Mouse (Mus musculus): ENCODE data around the gene Gtf2f1. TPM values are rescaled to one million over a fixed set of nuclear protein-coding genes. Genes with fewer than 3 reads are reported as not detected.
"Not testable (repeated sequence)": the region's sequence is repeated elsewhere in the genome, so short reads cannot be mapped to it uniquely, and the experiment has no call there.

Gene Gtf2f1
- polyA plus RNA-seq (2015; fragmentation: Nextera tagmentation; extraction: Ambion mirVana) = 76.8 TPM in 2 replicates

DNA sequence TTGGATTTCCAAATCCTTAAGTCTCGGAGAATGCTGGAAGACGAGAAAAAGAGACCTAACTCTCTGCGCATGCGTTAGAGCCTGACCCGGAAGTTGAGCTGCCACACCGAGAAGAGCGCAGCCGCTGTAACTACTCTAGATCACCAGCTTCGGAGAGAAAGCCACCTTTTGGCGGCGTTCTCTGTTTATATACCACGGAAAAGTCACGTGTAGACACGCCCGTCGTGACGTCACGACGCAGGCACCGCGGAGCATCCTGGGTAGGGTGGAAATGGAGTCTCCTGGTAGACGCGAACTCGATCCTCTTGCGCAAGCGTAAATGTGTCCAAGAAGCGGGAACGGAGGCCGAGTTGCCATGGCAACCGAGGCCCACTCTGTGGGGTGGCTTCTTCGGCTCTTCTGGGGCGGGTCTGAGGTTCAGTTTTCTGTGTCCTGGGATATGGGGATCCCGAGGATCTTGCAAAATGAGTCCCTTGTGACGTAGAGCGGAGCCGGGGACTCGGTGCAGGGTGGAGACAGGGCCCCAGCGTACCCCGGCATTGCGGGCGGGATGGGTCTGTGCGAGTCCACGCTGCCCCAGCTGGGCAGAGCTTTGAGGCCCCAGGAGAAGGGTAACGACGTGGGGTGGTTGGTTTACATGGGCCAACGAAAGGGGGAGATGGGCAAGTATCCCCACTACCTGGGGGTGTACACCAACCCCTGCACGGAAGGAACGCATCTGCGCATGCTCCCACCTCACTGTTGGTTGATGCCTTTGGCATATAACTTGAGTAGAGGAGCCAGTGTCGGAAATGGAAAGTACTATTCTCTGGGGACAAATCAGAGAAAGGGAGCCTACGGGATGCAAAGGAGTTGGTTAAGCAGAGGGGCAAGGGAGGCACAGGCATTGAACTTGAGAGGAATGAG, at the start of gene Gtf2f1, which contains the start of gene Gm17949:
TSS of gene Gtf2f1 (minus strand) at position 53 of the 906 bp plus-strand sequence.
TSS of gene Gm17949 (plus strand) at position 234 of the 906 bp plus-strand sequence.
- Histone ChIP-seq H3K9ac (peak within 1 kb of the TSS; percentile 69), H3K36me3 (replicated peaks) (peaks cover 16% of the 10 kb centered on the region), H3K9me3 (no peaks in the 10 kb centered on the region), H3K4me3 (peak within 1 kb of the TSS; percentile 59), H3K4me1 (peaks cover 23% of the 10 kb centered on the region), H3K27me3 (replicated peaks) (no peaks in the 10 kb centered on the region), H3K4me2 (peak within 1 kb of the TSS; percentile 92), H3K27ac (peak within 1 kb of the TSS; percentile 92)
- WGBS = under 1% methylated on average over 51 of the region's 51 CpGs
- peak; percentile 93 for ATAC-seq (replicated peaks)

DNA sequence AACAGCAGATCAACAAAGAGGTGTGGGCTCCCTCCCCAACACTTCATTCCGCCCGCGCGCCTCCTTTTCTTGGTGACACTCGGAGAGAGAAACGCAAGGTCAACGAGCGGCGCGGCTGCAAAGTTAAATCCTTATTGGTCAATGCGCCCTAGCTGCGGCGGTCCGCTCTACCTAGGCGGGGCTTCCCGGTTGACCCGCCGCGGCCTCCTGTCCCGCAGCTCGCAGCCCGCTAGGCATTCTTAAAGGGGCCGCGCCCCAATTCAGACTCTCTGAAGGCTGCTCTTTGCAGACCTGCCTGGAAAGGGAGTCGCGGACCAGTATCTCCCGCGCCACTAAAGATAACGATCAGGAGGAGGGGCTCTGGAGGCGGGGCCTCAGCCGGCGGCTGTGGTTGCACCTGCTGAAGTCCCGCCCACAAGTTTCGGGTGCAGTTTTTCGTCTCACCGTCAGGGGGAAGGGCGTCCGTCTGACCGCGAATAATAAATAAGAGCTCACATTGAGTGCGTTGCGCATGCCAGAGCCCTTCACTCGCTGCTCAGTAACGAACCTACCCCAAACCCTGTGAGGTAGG, 49.2 kb upstream of the Gtf2f1 start:
- H3K36me3 ChIP-seq (replicated peaks) = 0 out of 2 replicates have a peak, but pooled peaks cover 3% of the 10 kb centered on the region
- WGBS = under 1% methylated on average over 44 of the region's 44 CpGs
- ATAC-seq (replicated peaks) = peak; percentile 92
- H3K4me2 ChIP-seq = peak overlapping the region; percentile 57
- peak overlapping the region; percentile 87 for H3K4me3 ChIP-seq
- peak overlapping the region; percentile 95 for H3K27ac ChIP-seq
- H3K9me3 ChIP-seq = no peaks in the 10 kb centered on the region
- H3K27me3 ChIP-seq (replicated peaks) = peaks cover 39% of the 10 kb centered on the region
- peak overlapping the region; percentile 74 for H3K9ac ChIP-seq
- H3K4me1 ChIP-seq = peaks cover 32% of the 10 kb centered on the region

DNA sequence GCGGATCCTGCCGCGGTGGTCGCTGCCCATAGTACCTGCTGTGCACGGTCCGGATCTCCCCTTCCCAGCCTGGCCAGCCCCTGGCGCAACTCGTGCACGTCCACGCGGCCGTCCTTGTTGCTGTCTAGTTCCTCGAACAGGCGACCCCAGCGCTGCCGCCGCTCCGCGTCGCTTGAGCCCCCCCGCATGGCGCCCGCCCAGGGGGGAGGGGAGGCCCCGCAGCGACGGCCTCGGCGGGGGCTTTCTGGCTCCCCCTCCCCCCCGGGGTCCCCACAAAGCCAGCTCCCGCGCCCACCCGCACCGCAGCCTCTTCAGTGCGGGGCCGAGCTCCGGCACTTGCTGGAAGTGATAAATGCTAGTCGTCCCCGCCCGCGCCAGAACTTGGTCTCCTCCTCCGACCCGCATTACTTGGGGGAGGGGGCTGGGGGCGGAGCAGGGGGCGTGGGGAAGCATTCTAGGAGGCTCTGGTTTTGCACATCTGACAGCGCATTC, 48.4 kb upstream of the Gtf2f1 start, which contains the start of gene Slc25a23:
TSS of gene Slc25a23 (minus strand) at position 378 of the 492 bp plus-strand sequence.
- WGBS = 0% methylated on average over 38 of the region's 45 CpGs
- peaks cover 33% of the 10 kb centered on the region for H3K27me3 ChIP-seq (replicated peaks)
- peak within 1 kb of the TSS; percentile 95 for H3K27ac ChIP-seq
- peak; percentile 85 for ATAC-seq (replicated peaks)
- peak within 1 kb of the TSS; percentile 57 for H3K4me2 ChIP-seq
- H3K4me1 ChIP-seq = peaks cover 32% of the 10 kb centered on the region
- no peaks in the 10 kb centered on the region for H3K9me3 ChIP-seq
- H3K4me3 ChIP-seq = peak within 1 kb of the TSS; percentile 87
- H3K9ac ChIP-seq = peak within 1 kb of the TSS; percentile 74
- peaks cover 3% of the 10 kb centered on the region; the same call in 1 of the 2 replicates for H3K36me3 ChIP-seq (replicated peaks)

DNA sequence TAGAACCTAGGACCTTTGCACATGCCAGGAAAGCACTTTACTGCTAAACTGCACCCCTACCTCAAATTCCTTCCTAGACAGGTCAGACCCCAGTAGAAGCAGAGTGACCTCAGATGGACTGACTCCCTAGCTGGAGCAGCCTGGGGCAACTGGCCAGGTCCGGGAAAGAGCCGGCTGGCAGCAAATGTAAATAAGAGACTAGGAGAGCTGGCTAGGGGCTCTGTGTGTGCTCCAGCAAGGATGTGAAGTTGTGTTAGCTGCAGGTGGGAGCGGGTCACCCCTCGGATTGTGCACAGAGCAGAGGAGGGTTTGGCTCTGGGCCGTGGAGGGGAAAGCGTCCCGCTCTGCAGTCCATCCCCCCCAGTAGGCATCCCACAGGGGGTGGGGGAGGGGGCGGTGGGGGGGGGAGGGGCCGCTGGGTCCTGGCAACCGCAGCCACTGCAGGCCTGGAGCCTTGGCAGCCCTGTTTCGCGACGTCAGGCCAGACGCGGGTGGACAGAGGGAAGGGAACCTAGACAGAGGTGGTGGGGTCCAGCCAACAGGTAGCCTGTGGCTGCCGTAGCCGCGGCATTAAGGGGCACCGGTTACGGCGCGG, 47.9 kb upstream of the Gtf2f1 start, which contains the start of gene Crb3:
TSS of gene Crb3 (plus strand) at position 215 of the 595 bp plus-strand sequence.
- H3K27ac ChIP-seq = peak within 1 kb of the TSS; percentile 95
- peaks cover 28% of the 10 kb centered on the region for H3K27me3 ChIP-seq (replicated peaks)
- H3K9ac ChIP-seq = peak within 1 kb of the TSS; percentile 74
- H3K4me1 ChIP-seq = peaks cover 32% of the 10 kb centered on the region
- peaks cover 3% of the 10 kb centered on the region; the same call in 1 of the 2 replicates for H3K36me3 ChIP-seq (replicated peaks)
- H3K4me2 ChIP-seq = peak within 1 kb of the TSS; percentile 57
- no peaks in the 10 kb centered on the region for H3K9me3 ChIP-seq
- H3K4me3 ChIP-seq = peak within 1 kb of the TSS; percentile 87
- under 1% methylated on average over 7 of the region's 22 CpGs for WGBS
- peak; percentile 13 for ATAC-seq (replicated peaks)

DNA sequence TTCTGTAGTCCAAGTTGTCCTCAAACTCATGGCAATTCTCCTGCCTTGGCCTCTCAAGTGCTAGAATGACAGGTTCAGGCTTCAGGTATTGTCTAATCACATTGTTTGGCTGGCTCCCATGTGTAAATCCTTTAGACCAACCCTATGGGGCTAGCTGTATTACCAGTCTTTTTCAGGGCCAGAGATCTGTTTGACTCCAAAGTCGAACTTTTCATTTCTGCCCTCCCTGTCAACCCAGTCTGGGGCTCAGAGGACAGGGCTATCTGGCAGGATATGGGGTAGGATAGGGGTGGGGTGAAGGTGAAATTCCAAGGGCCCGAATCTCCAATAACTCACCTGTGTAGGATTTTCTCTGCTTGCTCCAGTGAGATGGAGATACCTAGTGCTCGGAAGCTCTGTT, 45.2 kb upstream of the Gtf2f1 start:
- WGBS = 89% methylated on average over 3 of the region's 3 CpGs
- H3K4me3 ChIP-seq = no peak overlapping the region
- no peak overlapping the region for H3K27ac ChIP-seq
- no peak for ATAC-seq (replicated peaks)
- H3K36me3 ChIP-seq (replicated peaks) = peaks cover 20% of the 10 kb centered on the region
- peaks cover 21% of the 10 kb centered on the region for H3K4me1 ChIP-seq
- H3K4me2 ChIP-seq = no peak overlapping the region
- H3K9me3 ChIP-seq = no peaks in the 10 kb centered on the region
- no peak overlapping the region for H3K9ac ChIP-seq
- peaks cover 3% of the 10 kb centered on the region for H3K27me3 ChIP-seq (replicated peaks)

DNA sequence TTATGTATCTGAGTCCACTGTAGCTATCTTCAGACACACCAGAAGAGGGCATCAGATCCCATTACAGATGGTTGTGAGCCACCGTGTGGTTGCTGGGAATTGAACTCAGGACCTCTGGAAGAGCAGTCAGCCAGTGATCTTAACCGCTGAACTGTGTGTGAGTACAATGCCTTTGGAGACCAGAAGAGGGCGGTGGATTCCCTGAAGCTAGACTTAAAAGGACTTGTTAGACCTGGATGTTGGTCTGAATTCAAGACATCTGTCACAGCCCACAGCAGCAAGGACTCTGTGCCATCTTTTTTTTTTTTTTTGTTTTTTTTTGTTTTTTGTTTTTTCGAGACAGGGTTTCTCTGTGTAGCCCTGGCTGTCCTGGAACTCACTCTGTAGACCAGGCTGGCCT, 40.6 kb upstream of the Gtf2f1 start:
- H3K4me1 ChIP-seq; H3K4me2 ChIP-seq; H3K4me3 ChIP-seq; H3K9ac ChIP-seq; H3K27ac ChIP-seq; H3K9me3 ChIP-seq; ATAC-seq (replicated peaks); H3K27me3 ChIP-seq (replicated peaks): not testable (repeated sequence)
- peaks cover 20% of the 10 kb centered on the region for H3K36me3 ChIP-seq (replicated peaks)
- WGBS = 84% methylated on average over 4 of the region's 4 CpGs

DNA sequence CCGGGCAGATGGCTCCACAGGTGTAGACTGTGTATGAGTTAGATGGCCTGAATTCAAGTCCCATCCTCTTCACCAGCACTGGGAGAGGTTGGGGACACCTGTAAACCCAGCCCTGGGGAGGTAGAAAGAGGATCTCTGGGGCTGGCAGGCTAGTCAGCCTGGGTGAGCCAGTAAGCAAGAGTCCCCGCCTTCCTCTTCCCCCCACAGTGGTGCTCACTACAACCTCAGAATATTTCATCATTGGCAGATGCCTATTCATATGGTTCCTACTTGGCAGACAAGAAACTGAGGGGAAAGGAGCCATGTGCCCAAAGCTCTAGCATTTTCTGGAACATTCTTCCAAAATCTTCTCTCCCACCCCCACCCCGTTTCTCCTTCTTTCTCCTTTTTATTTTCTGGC, 37.7 kb upstream of the Gtf2f1 start:
- Histone ChIP-seq H3K4me2 (no peak overlapping the region), H3K9ac (no peak overlapping the region), H3K36me3 (replicated peaks) (peaks cover 24% of the 10 kb centered on the region), H3K27me3 (replicated peaks) (no peaks in the 10 kb centered on the region), H3K27ac (no peak overlapping the region), H3K9me3 (no peaks in the 10 kb centered on the region), H3K4me1 (no peaks in the 10 kb centered on the region), H3K4me3 (no peak overlapping the region)
- 96% methylated on average over 3 of the region's 3 CpGs for WGBS
- no peak for ATAC-seq (replicated peaks)

DNA sequence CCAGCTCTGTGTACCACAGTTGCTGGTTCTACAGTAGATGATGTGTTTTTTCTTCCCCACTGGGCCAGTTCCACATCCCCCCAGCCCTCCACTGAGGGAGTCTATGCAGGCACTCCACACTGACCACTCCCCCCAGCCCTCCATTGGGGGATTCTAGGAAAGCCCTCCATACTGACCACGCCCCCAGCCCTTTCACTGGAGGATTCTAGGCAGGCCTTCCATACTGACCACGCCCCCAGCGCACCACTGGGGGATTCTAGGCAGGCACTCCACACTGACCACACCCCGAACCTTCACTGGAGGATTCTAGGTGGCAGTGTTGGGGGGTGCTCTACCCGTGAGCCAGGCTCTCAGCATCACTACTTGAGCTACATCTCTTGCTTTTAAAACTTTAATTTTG, 36.3 kb upstream of the Gtf2f1 start:
- H3K36me3 ChIP-seq (replicated peaks) = peaks cover 10% of the 10 kb centered on the region
- H3K9me3 ChIP-seq = no peaks in the 10 kb centered on the region
- ATAC-seq (replicated peaks) = no peak
- 52% methylated on average over 5 of the region's 5 CpGs for WGBS
- no peak overlapping the region for H3K4me2 ChIP-seq
- no peaks in the 10 kb centered on the region for H3K27me3 ChIP-seq (replicated peaks)
- H3K9ac ChIP-seq = no peak overlapping the region
- no peak overlapping the region for H3K4me3 ChIP-seq
- H3K4me1 ChIP-seq = no peaks in the 10 kb centered on the region
- H3K27ac ChIP-seq = no peak overlapping the region

DNA sequence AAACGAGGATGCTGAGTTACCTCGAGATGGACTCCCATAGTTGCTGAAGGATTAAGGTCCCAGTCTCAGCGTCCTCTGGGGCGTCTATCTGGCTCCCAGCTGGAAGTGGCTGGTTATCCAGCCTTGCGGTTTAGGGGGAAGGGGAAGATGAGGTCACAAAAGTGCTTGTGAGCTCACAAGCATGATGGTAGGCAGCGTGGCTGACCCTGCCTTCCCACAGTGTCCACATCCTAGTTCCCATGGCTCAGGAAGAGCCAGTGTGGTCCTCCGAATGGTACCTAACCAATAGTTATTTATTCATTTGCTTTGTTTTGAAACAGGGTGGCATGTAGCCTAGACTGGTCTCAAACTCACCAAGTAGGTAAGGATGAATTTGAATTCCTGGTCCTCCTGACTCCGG, 30.5 kb upstream of the Gtf2f1 start, which contains the start of gene Slc25a41:
TSS of gene Slc25a41 (minus strand) at position 101 of the 400 bp plus-strand sequence.
- Histone ChIP-seq H3K4me3 (no peak within 1 kb of the TSS), H3K9ac (no peak within 1 kb of the TSS), H3K4me1 (no peaks in the 10 kb centered on the region), H3K4me2 (no peak within 1 kb of the TSS), H3K36me3 (replicated peaks) (0 out of 2 replicates have a peak, but pooled peaks cover 8% of the 10 kb centered on the region), H3K9me3 (no peaks in the 10 kb centered on the region), H3K27me3 (replicated peaks) (no peaks in the 10 kb centered on the region), H3K27ac (no peak within 1 kb of the TSS)
- WGBS = 69% methylated on average over 8 of the region's 8 CpGs
- ATAC-seq (replicated peaks) = no peak

DNA sequence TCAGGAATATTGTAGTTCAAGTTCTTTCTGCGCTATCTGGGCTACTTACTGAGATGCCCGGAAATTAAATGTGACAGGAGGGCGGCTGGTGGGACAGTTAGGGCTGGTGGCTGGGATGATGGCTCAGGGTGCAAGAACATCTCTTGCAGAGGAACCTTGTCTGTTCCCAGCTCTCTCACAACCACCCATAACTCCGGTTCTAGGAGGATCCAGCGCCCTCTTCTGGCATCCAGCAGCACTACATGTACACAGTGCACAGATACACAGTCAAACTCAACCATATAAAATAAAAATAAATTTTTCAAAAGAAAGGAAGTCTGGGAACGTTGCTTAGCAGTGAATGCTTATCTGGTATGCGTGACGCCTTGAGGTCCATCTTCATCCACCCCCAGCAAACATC, 27.9 kb upstream of the Gtf2f1 start:
- H3K9ac ChIP-seq = no peak overlapping the region
- H3K27ac ChIP-seq = no peak overlapping the region
- WGBS = 44% methylated on average over 8 of the region's 8 CpGs
- no peaks in the 10 kb centered on the region for H3K36me3 ChIP-seq (replicated peaks)
- H3K4me3 ChIP-seq = no peak overlapping the region
- ATAC-seq (replicated peaks) = no peak
- H3K9me3 ChIP-seq = no peaks in the 10 kb centered on the region
- H3K27me3 ChIP-seq (replicated peaks) = no peaks in the 10 kb centered on the region
- H3K4me2 ChIP-seq = no peak overlapping the region
- H3K4me1 ChIP-seq = no peaks in the 10 kb centered on the region

DNA sequence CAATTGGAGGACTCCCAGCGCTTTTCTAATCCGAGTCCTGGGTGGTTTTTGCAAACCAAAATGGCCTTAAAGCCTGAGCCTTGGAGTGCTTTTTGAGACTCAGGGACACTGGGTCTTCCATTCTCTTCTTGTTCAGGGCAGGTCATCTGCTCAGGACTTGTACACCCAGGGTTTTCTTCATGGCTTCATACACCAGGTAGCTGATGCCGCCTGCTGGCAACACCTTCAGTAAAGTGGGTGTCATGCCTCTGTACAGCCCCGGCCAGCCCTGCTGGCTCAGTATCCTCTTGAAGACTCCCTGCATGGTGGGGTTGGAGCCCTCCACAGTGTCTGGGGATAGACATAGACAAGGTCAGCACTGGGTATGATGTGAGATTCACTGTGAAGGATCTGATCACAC, 21.8 kb upstream of the Gtf2f1 start:
- 0 out of 2 replicates have a peak, but pooled peaks cover 4% of the 10 kb centered on the region for H3K36me3 ChIP-seq (replicated peaks)
- ATAC-seq (replicated peaks) = no peak
- no peaks in the 10 kb centered on the region for H3K27me3 ChIP-seq (replicated peaks)
- H3K4me3 ChIP-seq = peak overlapping the region; percentile 36; the same call in 1 of the 2 replicates
- no peaks in the 10 kb centered on the region for H3K9me3 ChIP-seq
- H3K27ac ChIP-seq = no peak overlapping the region
- 85% methylated on average over 4 of the region's 4 CpGs for WGBS
- no peak overlapping the region for H3K9ac ChIP-seq
- H3K4me1 ChIP-seq = peaks cover 17% of the 10 kb centered on the region
- no peak overlapping the region for H3K4me2 ChIP-seq
